Mouse (Mus musculus) heart, adult 8-10 months (tissue): ENCODE measurements at regions not wholly inside any gene's neighbourhood (a gene's known extent, or its start where the extent isn't known, plus 50 kb on each side); places are given as distances from the start of the nearest gene placed in this dataset.

ENCODE experiments used
- DNase-seq: peaks from one replicate; pipeline ENCODE4 v3.0.0; 2022; ENCODE audit warnings: low spot score

DNA sequence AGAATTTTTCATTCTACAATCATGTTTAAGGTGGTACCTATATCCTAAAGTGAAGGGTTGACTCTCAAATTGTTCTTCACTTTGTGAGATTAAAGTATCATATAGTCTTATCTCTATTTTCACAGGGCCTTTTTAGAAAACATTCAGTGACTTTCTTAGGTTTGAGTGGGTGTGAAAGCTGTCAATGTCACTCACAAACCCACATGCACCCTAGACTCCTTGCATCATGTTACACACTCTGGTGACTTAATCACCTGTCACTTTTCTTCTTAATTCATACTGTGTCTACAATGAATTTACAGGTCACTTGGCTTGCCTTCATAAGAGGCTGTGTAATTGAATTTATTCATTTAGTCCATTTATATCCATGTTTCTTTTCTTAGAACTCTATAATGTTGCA is 1026.8 kb upstream of the Alcam start:
- DNase-seq: no peak

DNA sequence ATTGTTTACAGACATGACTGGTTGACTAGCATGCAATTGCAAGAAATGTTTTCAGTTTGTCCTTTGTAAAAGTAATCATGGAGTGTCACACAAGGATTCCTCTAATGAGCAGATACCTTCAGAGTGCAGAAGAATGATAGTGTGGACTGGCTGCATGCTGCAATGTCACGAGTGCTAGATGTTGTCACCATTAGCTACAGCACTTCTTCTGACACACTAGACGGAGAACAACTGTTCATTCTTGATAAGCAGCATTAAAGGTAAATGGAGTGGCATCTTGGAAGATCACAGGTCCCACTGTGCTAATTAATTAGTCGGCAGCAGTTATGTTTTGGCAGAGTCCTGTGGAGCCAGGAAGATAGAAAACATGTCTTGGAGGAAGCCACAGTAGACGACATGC is 985.6 kb upstream of the Alcam start:
- DNase-seq: no peak

DNA sequence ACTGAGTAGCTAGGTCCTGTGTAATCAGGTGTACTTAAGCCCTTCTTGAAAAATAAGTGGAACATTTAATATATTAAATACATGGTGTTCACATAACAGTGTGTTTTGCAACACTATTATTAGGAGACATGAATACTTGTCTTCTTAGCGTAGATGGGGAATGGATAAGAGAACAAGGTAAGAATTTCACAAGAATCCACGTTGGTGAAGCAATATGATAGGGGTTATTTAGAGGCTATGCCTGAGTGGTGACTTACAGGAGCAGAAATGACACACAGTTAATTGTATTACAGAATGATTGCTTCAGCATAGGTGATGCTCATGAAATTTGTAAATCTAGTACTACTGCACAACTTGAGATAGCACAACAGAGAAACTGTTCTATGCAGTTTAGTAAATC is 964.5 kb upstream of the Alcam start:
- no peak for DNase-seq

DNA sequence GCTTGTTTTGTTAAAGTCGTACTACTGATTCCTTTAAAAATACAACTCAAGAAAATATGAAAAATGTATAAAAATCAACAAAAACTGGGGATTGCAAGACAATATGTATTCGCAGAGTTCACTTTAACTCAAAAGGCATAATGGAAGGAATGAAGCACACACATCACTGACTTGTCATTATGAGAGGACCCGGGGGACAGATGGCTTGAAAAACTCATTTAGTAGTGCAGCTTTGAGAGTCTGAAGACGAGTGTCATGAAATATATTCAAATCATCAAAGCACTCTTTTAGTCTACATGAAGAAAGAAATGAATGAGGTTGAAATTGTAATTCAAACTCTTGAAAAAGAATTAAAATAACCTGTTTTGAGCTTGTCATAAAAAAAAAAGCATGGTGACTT is 931.3 kb upstream of the Alcam start:
- no peak for DNase-seq

DNA sequence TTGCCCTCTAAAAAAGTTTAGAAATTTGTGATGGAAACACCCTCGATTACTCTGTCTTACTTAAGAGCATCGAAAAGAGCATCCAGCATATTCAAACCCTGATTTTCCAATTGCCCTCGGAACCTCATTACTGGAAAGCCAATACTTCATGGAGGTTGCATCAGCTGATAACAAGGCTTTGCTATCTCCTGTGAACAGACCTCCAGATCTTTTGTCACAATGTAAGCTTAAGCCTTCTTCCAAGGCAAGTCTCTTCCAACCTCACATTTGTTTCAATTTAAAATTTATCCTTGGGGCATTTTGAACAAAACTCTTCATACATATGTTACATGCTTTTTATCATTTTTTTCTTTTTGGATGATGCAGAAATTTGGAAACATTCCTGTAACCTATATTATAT is 888.3 kb upstream of the Alcam start:
- DNase-seq: no peak

DNA sequence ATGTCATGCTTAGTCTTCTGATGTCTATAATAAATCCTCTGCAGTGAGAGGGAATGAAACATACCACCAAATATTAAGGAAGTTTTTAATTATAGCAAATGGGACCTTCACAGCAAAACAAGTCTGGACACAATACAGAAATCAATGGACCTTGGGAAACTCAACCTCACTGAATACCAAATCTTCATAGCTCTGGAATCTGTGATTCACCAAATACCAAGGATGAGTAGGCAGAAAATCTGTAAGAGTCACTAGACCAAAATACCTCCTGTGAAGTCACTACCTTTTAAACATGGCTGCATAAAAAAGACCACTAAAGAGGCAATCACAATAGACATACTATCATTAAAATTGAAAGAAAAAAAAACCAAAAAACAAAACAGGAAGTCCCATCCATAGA is 872.5 kb upstream of the Alcam start:
- DNase-seq: no peak

DNA sequence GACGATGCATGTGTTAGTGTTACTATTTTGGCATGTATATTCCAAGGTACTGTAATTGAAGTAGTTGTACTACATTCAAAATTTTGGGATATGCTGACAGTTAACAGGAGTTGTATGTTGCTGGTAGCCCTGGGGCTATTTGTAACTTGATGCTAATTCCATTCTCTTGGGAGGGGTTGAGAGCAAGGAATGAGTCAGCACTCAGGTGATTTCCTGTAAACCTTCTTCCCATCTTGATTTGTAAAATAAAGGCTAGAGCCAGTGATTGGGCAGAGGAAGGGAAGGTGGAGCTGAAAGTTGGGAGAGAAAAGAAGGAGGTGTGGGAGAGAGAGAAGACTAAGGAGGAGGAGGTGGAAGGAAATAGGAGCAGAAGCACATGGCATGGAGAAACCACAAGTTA is 838.2 kb upstream of the Alcam start:
- DNase-seq: no peak

DNA sequence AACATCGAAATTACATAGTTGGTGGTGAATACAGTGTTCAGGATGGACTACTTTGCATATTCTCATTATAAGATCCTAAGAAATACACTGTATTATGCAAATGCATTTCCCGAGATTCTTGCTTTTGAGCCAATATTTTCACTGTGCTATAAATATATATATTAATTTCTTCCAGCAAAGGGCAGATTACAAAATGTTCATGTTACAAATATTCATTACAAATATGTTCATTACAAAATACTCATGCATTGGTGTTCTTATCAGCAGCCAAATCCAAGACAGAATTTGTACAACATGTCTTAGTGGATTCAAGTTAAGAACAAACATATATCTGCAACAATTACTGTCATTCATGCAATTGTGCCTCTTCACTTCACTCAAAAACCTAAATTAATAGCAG is 828.1 kb upstream of the Alcam start:
- DNase-seq: no peak

DNA sequence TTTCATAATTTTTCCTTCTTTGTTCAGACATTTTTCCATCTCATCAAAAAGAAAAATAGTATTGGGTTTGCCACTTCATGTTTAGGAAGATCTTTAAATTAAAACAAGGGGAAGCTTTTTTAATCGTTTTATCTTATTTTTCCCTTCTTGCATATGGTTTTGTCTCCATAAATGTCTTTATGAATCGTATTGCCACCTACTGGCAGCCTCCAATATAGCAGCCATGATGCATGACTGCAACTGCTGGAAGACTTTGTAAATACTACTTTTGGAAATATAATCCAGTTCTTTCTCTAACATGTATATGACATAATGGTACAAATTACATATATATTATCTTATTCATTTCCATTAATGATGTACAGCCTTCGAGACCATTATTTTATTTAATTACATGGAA is 812.2 kb upstream of the Alcam start:
- peak; percentile 30 for DNase-seq

DNA sequence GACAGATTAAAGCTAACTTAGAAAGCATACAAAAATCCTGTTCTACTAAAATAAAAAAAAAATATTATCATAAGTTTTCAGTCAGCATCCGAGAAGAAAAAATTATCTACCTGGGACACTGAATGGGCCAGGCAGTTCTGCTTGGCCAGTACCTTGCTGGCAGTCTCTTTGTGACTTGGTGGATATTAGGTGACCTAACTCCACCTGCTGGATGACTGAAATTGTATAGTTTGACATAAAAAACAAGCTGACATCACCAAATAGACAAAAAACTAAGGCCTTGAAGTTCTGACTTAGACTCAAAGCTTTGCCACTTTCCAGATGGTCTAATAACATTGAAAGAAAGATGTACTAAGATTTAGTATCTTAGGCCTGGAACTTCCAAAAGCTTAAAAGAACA is 791.5 kb upstream of the Alcam start:
- DNase-seq: no peak

DNA sequence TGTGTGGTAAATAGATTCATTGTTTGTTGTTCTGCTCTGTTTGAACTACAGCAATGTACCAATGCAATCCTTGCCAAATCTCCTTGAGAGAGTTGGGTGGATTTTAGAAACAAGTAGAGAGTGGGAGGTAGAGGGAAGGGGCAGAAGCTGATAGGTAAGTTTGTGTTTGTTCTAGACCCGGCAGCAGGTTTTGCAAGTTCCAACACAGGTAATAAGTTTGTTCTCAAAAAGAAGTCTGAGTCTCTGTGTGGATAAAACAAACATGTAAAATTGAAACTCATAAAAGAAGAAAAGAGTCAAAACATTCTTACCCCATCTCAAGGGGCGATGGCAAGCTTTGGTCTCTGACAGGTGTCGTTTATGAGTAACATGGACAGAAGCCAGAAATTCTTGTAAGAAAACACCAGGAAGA is 788.3 kb upstream of the Alcam start:
- no peak for DNase-seq

DNA sequence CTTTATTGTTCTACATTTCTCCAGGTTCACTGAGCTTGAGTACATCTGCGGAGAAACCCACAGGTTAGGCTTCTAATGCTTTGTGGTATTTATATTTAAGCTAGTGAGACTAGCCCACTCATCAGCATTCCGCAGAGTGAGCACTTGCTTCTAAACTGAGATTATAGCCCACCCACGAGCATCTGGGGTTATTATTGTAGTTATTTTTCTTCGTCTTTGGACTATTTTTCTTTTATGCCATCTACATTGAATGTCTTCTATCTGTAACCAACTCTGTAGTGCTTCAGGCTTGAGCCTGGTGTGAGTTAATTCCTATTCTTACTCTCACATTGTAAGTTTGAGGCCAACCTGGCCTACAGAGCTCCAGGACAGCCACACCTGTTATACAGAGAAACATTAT is 765.0 kb upstream of the Alcam start:
- no peak for DNase-seq

DNA sequence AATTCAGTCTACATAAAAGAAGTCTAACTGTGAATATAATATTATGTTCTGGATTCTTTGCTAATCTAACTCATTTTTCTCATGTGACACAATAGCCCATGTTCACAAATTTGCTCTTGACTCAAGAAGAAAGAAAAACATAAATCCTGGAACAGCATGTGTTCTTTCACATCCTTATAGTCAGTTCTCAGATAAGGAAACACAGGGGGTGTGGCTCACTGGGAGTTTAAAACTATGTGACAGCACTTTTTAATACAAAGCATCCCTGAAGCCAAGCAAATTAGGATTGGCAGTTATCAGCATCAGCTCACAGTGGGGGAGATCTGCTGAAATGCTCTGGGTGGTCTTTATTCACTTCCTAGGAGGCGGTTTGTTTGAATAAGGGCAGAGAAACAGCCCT is 747.6 kb upstream of the Alcam start:
- DNase-seq: no peak

DNA sequence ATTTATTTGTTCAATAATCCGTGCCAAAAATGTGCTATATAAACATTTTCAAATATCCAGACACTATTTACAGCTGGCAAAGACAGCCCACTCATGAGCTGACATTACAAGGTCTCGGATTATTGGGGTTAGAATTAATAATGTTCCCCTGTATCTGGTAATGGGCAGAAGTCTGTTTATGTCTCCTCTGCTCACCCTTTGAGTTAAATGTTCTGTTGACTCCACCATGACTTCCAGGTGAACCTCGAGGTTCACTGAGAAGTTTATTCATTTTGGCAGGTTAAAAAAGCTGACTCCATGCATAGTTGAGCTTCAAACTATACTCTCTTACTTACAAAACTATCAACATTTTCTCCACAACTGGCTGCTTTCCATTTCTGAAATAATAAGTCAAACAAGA is 732.6 kb upstream of the Alcam start:
- no peak for DNase-seq

DNA sequence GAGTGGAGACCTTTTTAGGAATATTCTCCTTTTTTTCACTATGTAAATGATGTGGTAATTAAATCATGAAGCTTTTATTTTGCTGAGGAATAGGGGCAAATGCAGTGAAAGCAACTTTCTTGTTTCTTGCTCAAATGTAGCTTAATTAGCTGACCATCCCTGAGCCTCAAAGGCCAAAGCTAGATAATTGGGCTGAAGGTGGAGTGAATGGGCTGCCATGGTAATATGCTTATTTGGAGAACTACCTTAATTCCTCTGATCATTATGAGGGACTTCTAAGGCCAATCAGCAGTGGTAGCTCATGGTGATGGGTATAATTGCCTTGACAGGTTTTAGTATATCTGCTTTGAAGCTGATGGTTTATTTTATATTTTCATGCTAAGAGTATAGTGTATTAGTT is 702.5 kb upstream of the Alcam start:
- DNase-seq: no peak

DNA sequence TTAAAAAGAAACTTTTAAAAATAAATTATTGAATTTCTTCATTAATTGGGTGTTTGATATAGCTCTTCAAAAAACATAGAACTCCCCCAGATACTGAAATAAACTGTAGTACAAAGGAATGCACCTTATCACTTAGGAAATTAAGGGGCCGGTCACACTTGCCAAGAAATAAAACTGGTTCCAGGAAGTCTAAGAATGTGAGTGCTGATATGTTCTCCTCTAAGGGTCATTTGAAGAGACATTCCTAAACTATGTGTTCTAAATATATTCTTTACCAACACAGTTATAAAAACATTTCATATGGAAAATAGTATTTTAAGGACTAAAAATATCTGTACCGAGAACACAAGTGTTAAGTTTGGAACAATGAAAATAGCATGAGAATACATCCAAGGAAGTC is 676.8 kb upstream of the Alcam start:
- no peak for DNase-seq

DNA sequence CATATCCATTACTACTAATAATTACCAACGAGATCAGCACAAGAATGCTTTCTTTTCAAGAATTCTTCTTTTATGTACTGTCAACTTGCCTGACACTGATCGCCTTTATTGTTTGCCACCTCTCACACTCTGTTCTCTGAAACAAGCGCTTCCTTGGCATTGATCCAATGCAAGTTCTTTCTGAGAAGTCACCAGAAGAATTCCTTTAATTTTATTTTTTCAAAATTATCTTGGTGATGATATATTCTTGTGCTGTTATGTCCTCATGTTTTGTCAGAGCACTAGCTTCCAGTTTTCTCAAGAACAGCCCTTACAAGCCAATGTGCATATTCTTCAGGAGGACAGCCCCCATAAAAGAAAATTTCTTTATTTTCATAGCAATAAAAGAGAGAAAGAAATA is 654.9 kb upstream of the Alcam start:
- DNase-seq: no peak

DNA sequence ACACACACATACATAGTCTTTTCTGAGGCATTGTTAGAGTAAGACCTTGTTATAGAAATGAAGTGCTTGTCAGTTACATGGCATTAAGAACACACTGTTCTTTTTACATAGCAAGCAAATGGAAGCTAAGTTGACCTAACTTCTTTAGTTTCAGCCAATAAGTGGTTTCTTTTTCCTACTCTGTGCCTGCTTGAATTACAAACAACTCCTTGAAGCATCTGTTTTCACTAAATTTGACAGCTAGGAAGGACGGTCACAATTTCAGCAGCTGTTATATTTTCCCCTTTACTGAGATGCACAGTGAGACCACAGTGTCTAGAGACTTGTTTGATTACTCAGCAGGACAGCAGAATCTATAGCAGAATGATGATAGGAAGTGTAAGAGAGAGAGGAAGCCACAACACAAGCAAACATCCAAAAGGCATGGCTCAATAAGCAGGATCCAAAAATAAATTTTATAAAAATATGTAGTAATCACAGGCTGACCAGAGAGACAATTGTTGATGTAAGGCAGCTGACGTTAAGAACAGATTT is 641.6 kb upstream of the Alcam start:
- no peak for DNase-seq

DNA sequence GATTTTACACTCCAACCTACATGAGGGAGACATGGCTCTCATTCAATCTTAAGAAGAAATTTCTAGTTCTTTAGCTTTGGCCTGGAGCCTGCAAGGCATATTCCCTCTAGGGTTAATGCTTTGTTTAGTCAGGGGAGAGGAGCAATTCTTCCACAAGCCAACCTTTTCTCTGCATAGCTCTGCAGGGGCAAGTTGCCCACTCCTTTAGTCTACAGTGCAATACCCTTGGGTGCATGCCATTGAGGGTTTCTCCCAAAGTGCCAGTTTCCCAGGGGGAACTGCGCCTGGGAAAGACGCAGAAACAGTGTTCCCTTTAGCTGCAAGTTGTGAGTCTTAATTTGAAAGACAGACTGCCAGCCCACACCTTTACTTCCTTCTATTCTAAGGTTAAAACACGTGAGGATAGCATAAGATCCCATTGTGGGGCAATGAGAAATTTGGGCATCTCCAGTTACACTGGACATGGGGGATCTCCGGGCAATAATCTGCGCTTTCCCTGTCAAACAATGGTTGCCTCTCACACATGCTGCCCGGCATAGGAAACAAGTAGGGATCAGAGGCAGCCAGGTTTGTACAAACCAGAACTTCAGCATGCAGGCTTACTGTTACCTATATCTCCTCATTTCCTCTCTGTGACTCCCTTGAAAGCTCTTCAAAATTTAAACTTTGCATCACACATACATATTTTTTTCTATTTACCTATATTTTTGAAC is 620.1 kb upstream of the Alcam start:
- no peak for DNase-seq

DNA sequence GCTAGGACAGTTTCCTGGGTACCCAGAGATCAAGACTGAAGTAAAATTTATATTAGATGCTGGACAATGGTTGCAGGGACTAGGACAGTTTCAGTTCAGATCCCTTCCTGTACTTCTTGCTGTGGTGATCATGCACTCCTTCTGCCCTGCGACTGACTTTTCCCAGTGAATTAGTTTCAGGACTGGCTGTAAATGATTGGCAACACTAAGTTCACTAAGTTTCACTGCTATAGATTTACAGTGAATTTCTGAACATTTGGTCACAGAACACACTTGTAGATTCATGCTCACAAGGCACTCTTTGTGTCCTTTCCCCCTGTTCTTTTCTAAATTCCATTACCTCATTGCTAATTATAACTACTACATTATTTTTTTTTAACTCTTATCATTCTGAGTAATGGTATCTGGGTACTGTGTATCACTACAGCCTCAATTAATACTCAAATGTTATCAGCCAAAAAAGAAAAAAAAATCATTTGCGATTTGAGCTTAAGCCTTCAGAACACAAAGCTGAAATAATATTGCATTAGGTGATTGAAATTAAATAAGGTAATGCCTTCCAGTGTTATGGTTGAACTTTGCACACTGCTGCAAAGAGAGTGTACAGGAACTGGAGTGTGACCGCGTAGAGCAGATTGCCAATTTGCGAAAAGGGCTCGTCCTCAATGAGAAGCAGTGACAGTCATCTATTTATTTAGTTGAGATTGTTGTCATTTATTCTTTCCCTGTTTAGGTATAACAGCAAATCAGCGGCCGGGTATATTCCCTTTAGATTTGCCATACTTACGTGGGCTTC is 618.2 kb upstream of the Alcam start:
- DNase-seq: no peak

DNA sequence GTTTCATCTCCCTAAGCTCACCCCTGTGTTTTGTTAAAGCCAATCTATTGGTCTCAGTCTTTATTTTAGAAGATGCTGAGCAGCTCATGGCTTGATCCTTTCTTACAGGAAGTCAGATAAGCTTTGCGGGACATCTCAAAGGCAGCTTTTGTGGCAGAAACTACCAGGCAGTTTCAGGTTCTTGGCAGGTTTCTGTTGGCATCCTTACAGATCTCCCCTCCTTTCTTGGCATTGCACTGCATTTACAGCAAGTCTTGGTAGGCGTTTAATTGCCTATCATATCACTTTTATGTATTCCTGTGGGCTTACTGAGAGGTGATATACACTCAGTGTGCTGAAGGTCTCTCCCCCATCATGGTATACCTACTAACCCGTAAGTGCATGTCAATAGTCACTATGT is 610.3 kb upstream of the Alcam start:
- no peak for DNase-seq

DNA sequence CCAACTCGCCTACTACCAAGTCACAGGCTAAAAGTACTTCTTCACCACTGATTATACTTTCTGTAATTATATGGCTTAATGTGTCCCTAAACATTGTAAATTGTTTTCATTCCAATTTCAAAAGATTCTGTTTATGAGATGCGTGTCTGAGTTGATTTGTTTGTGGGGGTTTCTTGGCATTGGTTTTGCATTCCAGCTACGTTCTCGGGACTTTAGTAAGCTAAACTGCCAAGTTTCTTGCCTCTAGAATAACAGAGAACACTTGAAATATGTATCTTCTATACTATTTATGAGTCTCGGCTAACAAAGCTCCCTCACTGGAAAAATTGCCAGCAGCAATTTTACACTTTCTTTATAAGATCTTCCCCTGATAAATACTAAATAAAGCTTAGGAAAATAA is 609.2 kb upstream of the Alcam start:
- no peak for DNase-seq

DNA sequence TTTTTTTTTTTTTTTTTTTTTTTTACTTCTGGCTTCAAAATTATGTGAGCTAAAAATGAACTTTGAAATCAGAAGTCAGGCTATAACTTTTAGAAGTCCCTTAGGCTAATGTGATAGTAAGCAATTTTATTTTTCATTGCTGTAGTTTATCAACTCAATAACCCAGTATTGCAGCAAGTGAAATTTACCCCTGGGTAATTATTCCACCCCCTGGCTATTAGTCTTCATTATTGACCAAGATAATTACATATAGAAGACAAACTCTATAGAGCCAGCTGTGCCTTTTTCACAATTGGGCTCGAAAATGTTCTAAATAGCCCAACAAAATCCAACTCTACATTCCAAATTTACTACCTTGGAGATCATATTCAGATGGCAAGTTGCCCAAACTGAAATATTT is 572.2 kb upstream of the Alcam start:
- DNase-seq: no peak
